Mouse (Mus musculus): Measurements from ENCODE around the gene Psmd11. TPM values are rescaled to one million over a fixed set of nuclear protein-coding genes. Genes with fewer than 3 reads are reported as not detected.

Gene Psmd11
- polyA plus RNA-seq, 1 experiment, result 57.2 TPM

DNA sequence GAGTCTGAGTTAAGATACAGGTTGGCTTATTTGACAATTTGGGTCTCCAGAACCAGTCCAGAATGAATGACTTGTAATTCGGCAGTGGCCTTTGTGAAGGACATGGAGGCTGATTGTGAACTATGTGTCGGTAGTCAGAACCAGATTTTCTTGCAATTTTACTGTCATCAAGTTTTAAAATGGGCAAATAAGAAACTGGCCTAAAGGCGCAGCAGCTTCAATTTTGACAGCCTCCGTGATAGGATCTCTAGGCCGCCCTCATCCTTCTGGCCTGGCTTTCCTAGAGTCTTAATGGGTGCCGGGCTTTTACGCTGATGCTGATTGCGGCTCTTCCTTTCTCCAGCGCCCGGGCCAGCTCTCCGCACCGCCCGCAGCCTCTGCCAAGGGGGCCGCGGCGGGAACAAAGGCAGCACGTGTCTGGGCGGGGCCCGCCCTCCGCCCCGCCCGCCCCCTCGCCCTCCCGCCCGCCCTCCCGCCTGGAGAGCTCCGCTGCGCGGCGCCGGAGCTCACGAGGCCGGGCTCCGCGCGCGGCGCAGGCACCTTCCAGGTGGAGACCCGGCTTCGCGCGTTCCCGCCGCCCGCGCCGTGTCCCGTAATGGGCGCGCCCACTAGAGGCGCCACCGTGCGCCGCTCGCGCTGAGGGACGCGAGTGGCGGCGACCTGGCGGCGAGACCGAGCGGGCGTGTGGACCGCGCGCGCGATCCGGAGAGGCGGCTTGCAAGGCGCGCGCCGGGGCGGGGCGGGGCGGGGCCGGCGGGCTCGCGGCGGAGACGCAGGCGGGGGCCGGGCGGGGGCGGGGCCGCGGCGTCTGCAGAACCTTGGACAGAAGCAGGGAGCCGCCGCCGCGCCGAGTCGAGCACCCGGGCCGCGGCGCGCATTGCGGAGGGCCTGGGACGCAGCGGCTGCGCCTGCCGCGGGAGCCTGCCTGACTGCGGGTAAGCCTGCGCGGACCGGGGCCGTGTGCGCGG lies 48.1 kb downstream of the Psmd11 start, which contains the start of gene Cdk5r1:
TSS of gene Cdk5r1 (plus strand) at position 802 of the 968 bp plus-strand sequence.
- TF ChIP-seq GATA1 (IDR thresholded peaks at IDR 0.05; ENCODE audit: low read length), result no peak

DNA sequence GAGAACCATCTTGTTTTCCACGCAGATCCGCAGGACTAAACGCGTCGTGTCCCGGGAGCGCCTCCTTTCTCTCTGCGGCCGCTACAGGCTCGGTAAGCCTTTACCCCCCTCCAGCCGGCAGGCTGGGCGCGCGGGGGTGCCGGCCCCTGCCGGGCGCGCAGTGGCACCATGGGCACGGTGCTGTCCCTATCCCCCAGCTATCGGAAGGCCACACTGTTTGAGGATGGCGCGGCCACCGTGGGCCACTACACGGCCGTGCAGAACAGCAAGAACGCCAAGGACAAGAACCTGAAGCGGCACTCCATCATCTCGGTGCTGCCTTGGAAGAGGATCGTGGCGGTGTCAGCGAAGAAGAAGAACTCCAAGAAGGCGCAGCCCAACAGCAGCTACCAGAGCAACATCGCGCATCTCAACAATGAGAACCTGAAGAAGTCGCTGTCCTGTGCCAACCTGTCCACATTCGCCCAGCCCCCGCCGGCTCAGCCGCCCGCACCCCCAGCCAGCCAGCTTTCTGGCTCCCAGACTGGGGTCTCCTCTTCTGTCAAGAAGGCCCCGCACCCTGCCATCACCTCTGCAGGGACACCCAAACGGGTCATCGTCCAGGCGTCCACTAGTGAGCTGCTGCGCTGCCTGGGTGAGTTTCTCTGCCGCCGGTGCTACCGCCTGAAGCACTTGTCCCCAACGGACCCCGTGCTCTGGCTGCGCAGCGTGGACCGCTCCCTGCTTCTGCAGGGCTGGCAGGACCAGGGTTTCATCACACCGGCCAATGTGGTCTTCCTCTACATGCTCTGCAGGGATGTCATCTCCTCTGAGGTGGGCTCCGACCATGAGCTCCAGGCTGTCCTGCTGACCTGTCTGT lies 49.2 kb downstream of the Psmd11 start:
- TF ChIP-seq GATA1 (IDR thresholded peaks at IDR 0.05; ENCODE audit: low read length), result no peak

DNA sequence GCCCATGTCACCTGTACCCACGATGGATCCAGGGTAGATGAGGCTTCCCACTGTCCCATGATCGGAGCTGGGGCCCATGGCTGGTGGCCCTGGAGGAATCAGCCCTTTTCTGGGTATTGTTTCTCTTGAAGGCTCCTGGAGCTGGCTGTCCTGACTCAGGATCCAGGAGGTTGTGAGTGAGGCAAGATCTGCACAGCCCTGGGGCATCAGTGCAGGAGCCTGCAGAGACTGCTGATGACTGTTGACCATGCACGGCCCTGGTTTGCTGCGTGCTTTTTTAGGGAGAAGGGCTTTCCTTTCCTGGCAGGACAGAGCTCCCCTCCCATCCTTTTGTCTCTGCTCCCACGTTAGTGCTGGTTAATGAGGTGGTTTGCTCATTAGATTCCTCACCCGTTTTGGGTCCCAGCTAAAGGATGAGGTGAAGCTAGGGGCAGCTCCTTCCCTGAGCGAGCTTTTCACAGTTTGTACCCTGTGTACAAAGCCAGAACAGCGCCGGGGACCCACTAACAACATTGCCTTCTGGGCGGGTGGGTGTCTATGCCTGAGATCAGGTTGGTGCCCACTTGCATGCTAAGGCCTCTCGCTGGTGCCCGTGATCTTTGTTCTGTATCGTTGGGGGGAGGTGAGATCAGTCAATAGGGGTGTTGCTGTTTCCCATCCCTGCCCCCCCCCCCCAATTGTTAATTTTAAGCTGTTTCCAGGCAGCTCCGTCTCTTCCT lies 50.4 kb downstream of the Psmd11 start:
- TF ChIP-seq GATA1 (IDR thresholded peaks at IDR 0.05; ENCODE audit: low read length), result no peak

DNA sequence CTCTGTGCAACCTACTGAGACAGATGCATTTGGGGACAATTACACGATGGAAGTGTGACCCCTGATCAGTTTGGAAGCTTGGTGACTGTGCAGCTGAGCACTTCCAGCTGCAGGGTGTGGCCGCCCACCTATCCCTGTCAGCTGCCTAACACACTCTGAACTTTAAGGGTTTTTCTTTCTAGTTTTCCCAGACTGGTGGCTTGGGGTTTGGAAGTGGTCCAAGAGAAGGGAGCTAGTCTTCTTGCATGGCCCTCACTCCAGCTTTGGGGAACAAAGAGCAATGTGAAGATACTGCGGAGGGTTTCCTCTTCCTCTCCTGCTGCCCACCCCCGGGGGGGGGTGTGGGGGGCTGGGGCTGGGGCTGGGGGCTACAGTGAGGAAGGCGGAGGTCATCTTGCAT lies 51.0 kb downstream of the Psmd11 start:
- no peak for TF ChIP-seq GATA1 (IDR thresholded peaks at IDR 0.05; ENCODE audit: low read length)

DNA sequence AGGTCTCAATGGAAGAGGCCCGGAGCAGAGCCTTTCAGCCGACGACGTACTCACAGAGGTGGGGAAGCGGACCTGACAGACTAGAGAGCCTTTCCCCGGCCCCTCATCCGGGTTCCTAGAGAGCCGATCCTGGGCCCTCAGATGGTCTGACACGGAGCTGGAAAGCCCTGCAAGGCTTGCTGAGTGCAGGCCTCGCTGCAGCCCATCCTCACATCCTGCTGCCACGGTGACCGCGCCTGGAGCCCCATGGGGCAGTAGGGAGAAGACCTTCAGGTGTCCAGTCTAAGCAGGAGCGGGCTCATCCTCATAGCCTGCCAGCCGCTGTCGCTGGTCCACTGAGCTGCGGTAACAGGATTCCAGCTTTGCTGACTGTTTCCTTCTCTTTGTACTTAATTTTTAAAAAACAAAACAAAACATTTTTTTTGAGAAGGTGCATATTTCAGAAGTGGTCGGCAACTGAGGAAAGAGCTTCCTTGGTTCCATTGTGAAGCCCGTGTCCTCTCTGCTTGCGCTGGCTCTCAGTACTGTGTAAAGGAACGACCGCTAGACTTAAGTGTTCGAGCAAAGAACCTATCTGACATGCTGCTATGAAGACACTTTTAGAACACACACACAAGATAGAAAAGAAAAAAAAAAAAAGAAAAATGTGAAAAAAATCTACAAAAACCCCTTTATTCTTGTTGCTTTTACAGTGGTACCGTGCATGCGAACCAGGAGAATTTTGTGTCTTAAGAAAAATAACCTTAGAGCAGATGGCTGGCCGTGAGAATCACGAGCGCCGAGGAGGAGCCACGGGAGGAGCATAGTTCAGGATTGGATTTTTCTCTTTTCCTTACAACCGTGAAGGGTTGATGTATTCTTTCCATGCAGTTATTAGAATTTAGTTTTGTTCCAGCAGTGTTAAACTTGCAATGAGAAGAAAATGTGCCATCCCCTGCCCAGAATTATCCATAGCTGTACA lies 51.8 kb downstream of the Psmd11 start:
- no peak for TF ChIP-seq GATA1 (IDR thresholded peaks at IDR 0.05; ENCODE audit: low read length)

DNA sequence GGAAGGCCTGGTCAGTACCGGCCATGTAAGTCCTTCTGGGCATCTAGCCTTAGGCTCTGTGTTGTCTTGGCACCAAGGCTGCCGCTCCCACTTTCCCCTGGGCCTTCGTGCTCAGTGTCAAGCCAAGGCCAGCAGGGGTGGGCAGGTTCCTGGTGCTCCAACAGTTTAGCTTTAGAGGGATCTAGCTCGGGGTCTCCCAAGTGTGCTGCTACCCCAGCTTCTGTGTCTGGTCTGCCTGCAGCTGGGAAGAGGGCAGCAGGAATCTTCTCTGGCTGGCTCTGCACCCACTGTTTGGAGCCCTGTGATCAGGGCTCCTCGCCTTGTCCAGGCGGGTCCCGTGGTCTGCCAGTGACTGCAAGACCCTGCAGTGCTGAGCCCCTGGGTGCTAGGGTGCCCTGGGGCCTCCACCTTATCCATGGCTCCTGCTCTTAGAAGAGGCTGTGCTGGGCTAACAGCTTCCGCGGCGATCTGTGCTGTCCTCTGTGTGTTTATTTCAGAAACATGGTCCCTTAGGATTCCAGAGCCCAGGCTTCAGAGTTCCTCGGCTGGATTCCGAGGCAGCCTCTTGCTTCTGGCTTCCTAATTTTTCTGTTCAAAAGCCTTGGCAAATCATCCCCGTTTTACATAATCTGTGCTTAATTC lies 53.1 kb downstream of the Psmd11 start:
- no peak for TF ChIP-seq GATA1 (IDR thresholded peaks at IDR 0.05; ENCODE audit: low read length)

DNA sequence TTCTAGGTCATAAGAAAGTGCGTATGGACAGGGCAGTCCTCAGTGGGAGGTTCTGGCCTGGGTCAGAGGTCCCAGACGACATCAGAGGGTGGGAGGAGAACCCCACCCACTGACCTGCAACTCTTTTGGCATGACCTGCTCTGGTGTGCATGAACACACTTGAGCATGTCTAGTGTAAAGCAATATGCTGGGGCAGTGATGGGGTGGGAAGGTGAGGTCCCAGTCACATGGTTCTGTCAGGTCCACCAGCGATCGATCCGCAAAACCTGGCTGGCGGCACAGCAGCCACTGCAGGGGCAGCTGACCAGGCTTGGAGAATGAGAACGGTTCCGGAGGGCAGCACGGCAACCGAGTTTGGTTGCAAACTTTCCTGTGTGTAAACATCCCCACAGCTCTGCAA lies 53.9 kb downstream of the Psmd11 start:
- no peak for TF ChIP-seq GATA1 (IDR thresholded peaks at IDR 0.05; ENCODE audit: low read length)

DNA sequence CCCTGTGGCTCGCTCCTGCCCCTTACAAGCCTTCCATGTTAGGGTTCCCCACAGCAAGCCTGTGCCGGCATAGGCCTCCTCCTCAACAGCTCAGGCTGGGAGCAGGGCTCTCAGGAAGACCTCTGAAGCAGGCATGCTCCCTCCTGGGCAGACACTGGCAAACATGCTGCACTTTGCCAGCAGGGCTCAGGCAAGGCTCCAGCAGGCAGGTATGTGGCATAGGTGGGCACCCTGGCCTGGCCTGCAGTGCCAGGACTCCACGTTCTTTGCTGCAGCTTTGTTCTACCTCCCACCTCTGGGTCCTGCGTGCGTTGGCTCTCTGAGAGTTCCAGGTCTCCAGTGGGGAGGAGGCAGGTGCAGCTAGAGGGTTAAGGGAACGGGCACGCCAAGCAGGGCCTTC lies 54.5 kb downstream of the Psmd11 start:
- TF ChIP-seq GATA1 (IDR thresholded peaks at IDR 0.05; ENCODE audit: low read length), result no peak

DNA sequence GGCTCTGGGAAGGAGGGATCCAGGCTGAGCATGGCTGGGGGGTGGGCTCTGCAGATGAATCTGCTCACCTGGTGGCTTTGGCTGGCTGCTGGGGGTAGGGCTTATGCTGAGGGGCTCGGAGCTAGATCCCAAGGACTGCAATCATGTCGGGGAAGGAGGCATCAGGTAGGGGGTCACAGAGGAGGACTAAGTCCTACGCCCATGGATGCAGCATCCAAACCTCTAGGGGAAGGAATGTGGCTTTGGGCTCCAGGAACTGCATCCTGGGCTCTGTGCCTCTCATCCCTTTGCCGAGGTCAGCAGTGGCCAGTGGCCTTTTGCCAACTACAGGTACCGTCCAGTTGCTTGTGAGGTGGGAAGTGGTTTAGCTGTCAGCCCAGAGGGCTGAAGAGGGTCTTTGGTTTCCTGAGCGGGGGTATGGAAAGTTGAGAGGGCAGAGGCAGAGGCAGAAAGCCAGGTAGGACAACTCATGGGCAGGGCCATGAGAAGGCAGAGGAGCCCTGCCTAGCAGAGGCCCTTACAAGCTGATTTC lies 55.2 kb downstream of the Psmd11 start:
- TF ChIP-seq GATA1 (IDR thresholded peaks at IDR 0.05; ENCODE audit: low read length), result no peak

DNA sequence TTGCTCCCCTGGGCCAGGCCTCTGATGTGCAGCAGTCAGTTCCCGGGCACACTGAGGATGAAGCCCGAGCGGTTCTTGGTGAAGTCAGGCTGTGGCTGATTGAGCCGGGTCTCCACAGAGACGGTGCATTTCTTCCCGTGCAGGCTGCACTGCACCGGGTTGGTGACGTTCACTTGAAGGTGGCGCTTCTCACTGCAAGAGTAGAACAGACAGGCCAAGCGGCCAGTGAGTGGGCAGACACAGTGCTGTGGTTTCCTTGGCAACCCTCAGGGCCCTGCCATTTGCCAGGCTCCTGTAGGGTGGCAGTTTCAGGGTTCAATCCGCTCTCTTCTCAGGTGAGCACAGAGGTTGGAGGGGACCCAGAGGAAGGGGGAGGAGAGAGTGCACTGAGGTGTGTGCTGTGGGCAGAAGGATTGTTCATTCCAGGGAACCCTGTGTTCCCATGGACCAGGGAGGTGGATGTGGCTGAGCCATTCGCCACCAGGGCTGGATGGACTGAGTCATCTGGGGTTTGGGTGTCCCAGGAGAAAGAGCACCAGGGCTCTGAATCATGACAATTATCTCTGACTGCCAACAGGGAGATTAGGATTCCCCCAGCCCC lies 55.9 kb downstream of the Psmd11 start:
- TF ChIP-seq GATA1 (IDR thresholded peaks at IDR 0.05; ENCODE audit: low read length), result no peak

DNA sequence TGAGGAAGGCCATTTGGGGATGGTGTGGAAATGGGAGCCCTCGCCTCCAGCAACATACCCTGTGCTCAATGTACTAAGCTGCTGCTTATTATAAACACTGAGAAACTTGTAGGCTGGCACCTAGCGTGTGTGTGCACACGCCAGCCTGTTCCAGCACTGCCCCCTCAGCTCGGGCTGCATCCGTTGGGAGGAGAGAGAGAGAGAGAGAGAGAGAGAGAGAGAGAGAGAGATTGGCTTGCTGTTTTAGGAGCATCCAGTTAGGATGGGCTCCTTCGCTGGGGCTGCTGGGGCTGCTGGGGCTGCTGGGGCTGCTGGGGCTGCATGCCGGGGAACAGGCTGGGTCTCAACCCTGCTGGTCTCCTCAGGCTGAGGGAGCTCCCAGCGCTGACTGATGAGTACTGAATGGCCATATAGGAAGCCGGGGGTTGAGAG lies 56.7 kb downstream of the Psmd11 start:
- no peak for TF ChIP-seq GATA1 (IDR thresholded peaks at IDR 0.05; ENCODE audit: low read length)

DNA sequence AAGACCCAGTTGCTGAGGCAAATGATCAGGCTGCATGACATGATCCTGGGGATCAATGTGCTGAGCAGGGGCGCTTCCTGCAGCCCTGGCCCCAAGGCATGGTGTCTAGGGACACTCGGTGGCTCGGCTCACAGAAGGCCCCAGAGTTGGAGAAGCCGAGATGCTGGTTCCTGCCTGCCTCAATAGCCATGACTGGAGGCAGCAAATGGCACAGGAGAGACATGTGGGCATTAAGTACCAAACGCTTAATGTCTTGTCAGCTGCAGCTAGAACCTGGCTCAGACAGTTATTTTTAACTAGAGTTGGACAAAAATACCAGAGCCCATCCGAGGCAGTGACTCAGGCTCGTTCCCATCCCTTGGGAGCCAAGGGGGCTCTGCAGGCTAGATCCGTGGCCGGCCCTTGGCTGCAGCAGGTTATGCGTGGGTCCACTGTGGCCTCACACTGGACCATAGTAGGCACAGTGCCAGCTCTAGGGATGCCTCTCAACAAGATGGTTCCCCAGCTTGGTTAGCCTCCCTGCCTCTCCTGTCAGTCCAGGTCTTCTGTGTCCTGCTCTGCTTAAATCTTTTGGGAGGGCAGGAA lies 57.3 kb downstream of the Psmd11 start:
- TF ChIP-seq GATA1 (IDR thresholded peaks at IDR 0.05; ENCODE audit: low read length), result no peak

All from G1E-ER4 (cell line).